Mouse (Mus musculus) G1E (cell line): Measurements from ENCODE around the gene Gne. TPM values are rescaled to one million over a fixed set of nuclear protein-coding genes. Genes with fewer than 3 reads are reported as not detected.

Source experiments
- ATAC-seq: 2 replicates; pipeline ENCODE4 v1.8.0; 2016; ENCODE audit warnings: mild to moderate bottlenecking; ENCODE audit not compliant: insufficient number of reproducible peaks, poor library complexity, low FRiP score, severe bottlenecking; ENCODE audit errors: extremely low read depth
- DNase-seq: peaks from one replicate; pipeline ENCODE4 v3.0.0; 2012; ENCODE audit warnings: low spot score
- H3K27me3 ChIP-seq: 2 replicates; pipeline ENCODE4 v1.6.1; 2012; ENCODE audit warnings: mild to moderate bottlenecking, low read length, inconsistent platforms; ENCODE audit not compliant: insufficient read depth
- H3K36me3 ChIP-seq: replicated peaks from 2 replicates; pipeline ENCODE3; 2012; ENCODE audit warnings: mild to moderate bottlenecking, inconsistent platforms
- H3K4me1 ChIP-seq: 2 replicates; pipeline ENCODE4 v1.6.1; 2012; ENCODE audit warnings: low read depth, low read length, inconsistent platforms, mixed read lengths; ENCODE audit not compliant: insufficient read depth
- H3K4me3 ChIP-seq: 2 replicates; pipeline ENCODE4 v1.5.1; 2012; ENCODE audit warnings: low read depth, mild to moderate bottlenecking, inconsistent platforms, low read length, moderate library complexity, mixed read lengths
- H3K9me3 ChIP-seq: replicated peaks from 2 replicates; pipeline ENCODE4 v1.6.1; 2012; ENCODE audit warnings: inconsistent platforms
- CTCF ChIP-seq: IDR thresholded peaks from 2 replicates; pipeline ENCODE4 v1.5.1; 2012; ENCODE audit warnings: low read depth, low read length, inconsistent platforms, mixed read lengths
- GATA1 ChIP-seq: IDR thresholded peaks from 2 replicates; pipeline ENCODE4 v1.6.1; 2012; ENCODE audit warnings: borderline replicate concordance, low read length, inconsistent platforms, mixed read lengths
- GATA2 ChIP-seq: IDR thresholded peaks from 2 replicates; pipeline ENCODE4 v1.6.1; 2012; ENCODE audit warnings: low read depth, low read length, inconsistent platforms, borderline replicate concordance
- POLR2AphosphoS5 ChIP-seq: IDR thresholded peaks from 2 replicates; pipeline ENCODE4 v1.6.1; 2012; ENCODE audit warnings: low read depth, low read length, inconsistent platforms; ENCODE audit not compliant: insufficient replicate concordance
- TAL1 ChIP-seq: conservative IDR thresholded peaks from 2 replicates; pipeline ENCODE4 v1.6.1; 2012; ENCODE audit warnings: low read depth, low read length, inconsistent platforms, mixed read lengths
- polyA plus RNA-seq: library from polyadenylated mRNA; stranded (reverse); fragments of >175 nt; gene quantifications from 2 replicates; pipeline ENCODE4 v1.2.3, GENCODE M21; 2012
- total RNA-seq, 2 experiments: library from RNA; stranded (forward) in 1 of 2; stranded (reverse) in 1 of 2; fragments of 200-1000 nt in 1 of 2; fragments of >200 nt in 1 of 2; fragmentation: Nextera tagmentation in 1 of 2; gene quantifications; 2 replicates each; pipeline ENCODE4 v1.2.3; 2014 to 2017

Gene Gne
- total and polyA plus RNA-seq, 3 experiments, result 18.1 to 41.5 (median 35.3) TPM

- H3K27me3 ChIP-seq, result no peaks in the 10 kb centered on the region
- TF ChIP-seq TAL1 (no peak), CTCF (no peak), POLR2AphosphoS5 (no peak), GATA1 (no peak), GATA2 (no peak)
- DNase-seq, result no peak
- H3K9me3 ChIP-seq, result no peaks in the 10 kb centered on the region
- no peak overlapping the region for H3K4me3 ChIP-seq
- peaks cover 34% of the 10 kb centered on the region for H3K4me1 ChIP-seq
- H3K36me3 ChIP-seq, result peaks cover 81% of the 10 kb centered on the region
- ATAC-seq, result no peak
These were observed 67.2 kb downstream of the Gne start for GRCm38 (mm10) chr4:44016791-44017190.

GRCm38 (mm10) chr4:44016071-44016470 lies 67.9 kb downstream of the Gne start:
- no peak for ATAC-seq
- peaks cover 77% of the 10 kb centered on the region for H3K36me3 ChIP-seq

GRCm38 (mm10) chr4:44013391-44014070 lies 70.4 kb downstream of the Gne start:
- H3K9me3 ChIP-seq, result no peaks in the 10 kb centered on the region
- DNase-seq (no peak), ATAC-seq (no peak)
- TF ChIP-seq GATA1, result no peak
- TF ChIP-seq CTCF, result no peak
- TF ChIP-seq GATA2, result no peak
- TF ChIP-seq TAL1, result no peak
- H3K36me3 ChIP-seq, result peaks cover 59% of the 10 kb centered on the region
- peaks cover 41% of the 10 kb centered on the region for H3K4me1 ChIP-seq
- H3K4me3 ChIP-seq, result peak overlapping the region; percentile 93
- no peaks in the 10 kb centered on the region for H3K27me3 ChIP-seq

More at GRCm38 (mm10) chr4:44016071-44016470, 67.9 kb downstream of the Gne start:
- Histone ChIP-seq H3K4me3 (peak overlapping the region; percentile 48; the same call in 1 of the 2 replicates), H3K4me1 (peaks cover 38% of the 10 kb centered on the region), H3K9me3 (no peaks in the 10 kb centered on the region), H3K27me3 (no peaks in the 10 kb centered on the region)
- DNase-seq, result no peak
- no peak for TF ChIP-seq CTCF
- TF ChIP-seq GATA2, result no peak
- TF ChIP-seq GATA1, result no peak
- TF ChIP-seq POLR2AphosphoS5, result no peak
- TF ChIP-seq TAL1, result no peak

- TF ChIP-seq POLR2AphosphoS5 (no peak), TAL1 (no peak)
- Histone ChIP-seq H3K36me3 (peaks cover 55% of the 10 kb centered on the region), H3K4me1 (peaks cover 38% of the 10 kb centered on the region), H3K27me3 (no peaks in the 10 kb centered on the region), H3K9me3 (no peaks in the 10 kb centered on the region), H3K4me3 (peak overlapping the region; percentile 93)
- peak; percentile 96 for ATAC-seq
- peak; percentile 98 for DNase-seq
These were observed 71.3 kb downstream of the Gne start for GRCm38 (mm10) chr4:44012376-44013367.

- Histone ChIP-seq H3K27me3 (no peaks in the 10 kb centered on the region), H3K4me3 (peak overlapping the region; percentile 93), H3K36me3 (peaks cover 50% of the 10 kb centered on the region), H3K4me1 (peaks cover 37% of the 10 kb centered on the region), H3K9me3 (no peaks in the 10 kb centered on the region)
- DNase-seq (no peak), ATAC-seq (no peak)
- no peak for TF ChIP-seq GATA1
- TF ChIP-seq GATA2, result no peak
- TF ChIP-seq CTCF, result no peak
- no peak for TF ChIP-seq POLR2AphosphoS5
- no peak for TF ChIP-seq TAL1
These were observed 72.2 kb downstream of the Gne start for GRCm38 (mm10) chr4:44011799-44012198.

GRCm38 (mm10) chr4:44010893-44011292 lies 73.1 kb downstream of the Gne start:
- no peak for TF ChIP-seq TAL1
- TF ChIP-seq GATA2, result no peak
- no peak for TF ChIP-seq GATA1
- no peak for TF ChIP-seq CTCF
- no peak for TF ChIP-seq POLR2AphosphoS5
- peaks cover 40% of the 10 kb centered on the region for H3K36me3 ChIP-seq
- H3K27me3 ChIP-seq, result no peaks in the 10 kb centered on the region
- H3K9me3 ChIP-seq, result no peaks in the 10 kb centered on the region
- peaks cover 29% of the 10 kb centered on the region for H3K4me1 ChIP-seq
- H3K4me3 ChIP-seq, result no peak overlapping the region; the same call in 1 of the 2 replicates
- DNase-seq (no peak), ATAC-seq (no peak)
